Mouse (Mus musculus) liver, embryonic 11.5 days (tissue): ENCODE measurements around the gene Kdm4b. TPM values are rescaled to one million over a fixed set of nuclear protein-coding genes. Genes with fewer than 3 reads are reported as not detected.

ENCODE experiments used
- ATAC-seq: fragments of 200-750 bp; cut with Nextera tagmentation; replicated peaks from 2 replicates; pipeline ENCODE4 v1.8.0; 2017; ENCODE audit warnings: moderate number of reproducible peaks, mild to moderate bottlenecking, moderate TSS enrichment, moderate library complexity; ENCODE audit not compliant: low FRiP score
- DNase-seq: peaks from one replicate; pipeline ENCODE4 v3.0.0-alpha.2; 2017; ENCODE audit warnings: low spot score
- H3K27ac ChIP-seq: fragments of 300-500 bp; sonication (generic); 2 replicates; pipeline ENCODE4 v1.5.1; 2014; ENCODE audit warnings: mild to moderate bottlenecking, low read depth, low read length, control low read depth
- H3K27me3 ChIP-seq: fragments of 300-500 bp; sonication (generic); replicated peaks from 2 replicates; pipeline ENCODE4 v1.6.1; 2014; ENCODE audit warnings: low read length, mixed read lengths; ENCODE audit not compliant: control insufficient read depth, insufficient read depth
- H3K36me3 ChIP-seq: fragments of 300-500 bp; sonication (generic); 2 replicates; pipeline ENCODE4 v1.6.1; 2014; ENCODE audit warnings: mild to moderate bottlenecking, low read length, moderate library complexity, mixed read lengths; ENCODE audit not compliant: control insufficient read depth, insufficient read depth
- H3K4me1 ChIP-seq: fragments of 300-500 bp; sonication (generic); replicated peaks from 2 replicates; pipeline ENCODE4 v1.6.1; 2014; ENCODE audit warnings: low read length, mixed read lengths; ENCODE audit not compliant: control insufficient read depth, insufficient read depth
- H3K4me2 ChIP-seq: fragments of 300-500 bp; sonication (generic); 2 replicates; pipeline ENCODE4 v1.6.1; 2014; ENCODE audit warnings: mild to moderate bottlenecking, control low read depth, moderate library complexity
- H3K4me3 ChIP-seq: fragments of 300-500 bp; sonication (generic); 2 replicates; pipeline ENCODE4 v1.5.1; 2014; ENCODE audit warnings: low read depth, low read length, control low read depth
- H3K9ac ChIP-seq: fragments of 300-500 bp; sonication (generic); 2 replicates; pipeline ENCODE4 v1.6.1; 2014; ENCODE audit warnings: low read depth, low read length, control low read depth
- H3K9me3 ChIP-seq: fragments of 300-500 bp; sonication (generic); 2 replicates; pipeline ENCODE4 v1.6.1; 2016; ENCODE audit warnings: low read length, inconsistent platforms, mixed read lengths; ENCODE audit not compliant: control insufficient read depth
- WGBS: fragments of 180-500 bp; shearing (Covaris S2); extraction: QIAGEN DNeasy Blood & Tissue Kit; methylation state at CpG from one replicate; pipeline ENCODE4 v1.1.7; 2014; 5-methylcytosine and 5-hydroxymethylcytosine counted together
- polyA plus RNA-seq: library from polyadenylated mRNA; unstranded; fragments of >200 nt; fragmentation: Nextera tagmentation; extraction: Ambion mirVana; gene quantifications from 2 replicates; pipeline ENCODE4 v1.2.1, GENCODE M21; 2014

Kdm4b gene
- polyA plus RNA-seq, 1 experiment from 2014 or later: 24.3 TPM

DNA sequence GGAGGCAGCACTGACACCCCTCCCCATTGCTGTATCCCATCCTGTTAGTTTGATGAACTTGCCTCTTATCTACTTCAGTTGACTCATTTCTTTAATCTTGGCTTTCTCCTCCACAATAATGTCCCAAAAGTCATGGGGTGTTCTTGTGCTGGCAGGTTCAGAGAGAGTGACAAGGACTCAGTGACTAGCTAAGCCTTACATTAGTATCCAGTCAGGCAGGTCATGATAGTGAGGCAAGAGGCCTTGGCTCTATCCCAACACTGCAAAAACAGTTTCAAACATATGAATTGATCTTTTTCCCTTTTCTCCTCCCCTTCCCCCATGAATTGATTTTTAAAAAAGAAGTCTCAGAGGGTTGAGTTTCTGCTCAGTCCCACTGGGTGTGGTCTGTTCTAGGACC lies 3.4 kb downstream of the Kdm4b start:
- H3K27ac ChIP-seq: no peak overlapping the region
- H3K4me1 ChIP-seq: peaks cover 39% of the 10 kb centered on the region
- H3K27me3 ChIP-seq: no peaks in the 10 kb centered on the region
- DNase-seq: no peak
- no peaks in the 10 kb centered on the region for H3K36me3 ChIP-seq
- no peaks in the 10 kb centered on the region for H3K9me3 ChIP-seq
- H3K4me3 ChIP-seq: no peak overlapping the region
- no peak for ATAC-seq
- H3K9ac ChIP-seq: no peak overlapping the region
- no peak overlapping the region for H3K4me2 ChIP-seq

DNA sequence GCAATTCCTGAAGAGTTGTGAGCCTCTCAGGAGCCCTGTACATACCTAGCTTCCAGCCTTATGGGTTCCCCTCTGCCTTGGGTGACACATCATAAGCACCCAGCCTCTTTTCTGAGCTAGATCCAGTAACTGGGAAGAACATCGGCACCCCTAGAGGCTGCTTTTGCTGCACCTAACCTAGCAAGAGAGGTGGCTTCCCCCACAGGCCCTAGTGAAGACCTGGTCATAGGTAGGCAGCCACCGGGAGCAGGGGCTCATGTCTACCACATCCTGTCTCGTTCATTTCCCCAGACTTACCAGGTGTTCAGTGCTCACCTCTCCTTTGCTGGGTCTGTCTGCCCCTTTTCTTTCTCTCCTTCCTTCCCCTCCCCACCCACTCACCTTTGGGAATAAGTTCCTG lies 4.5 kb downstream of the Kdm4b start:
- H3K9me3 ChIP-seq: no peaks in the 10 kb centered on the region
- DNase-seq: no peak
- H3K9ac ChIP-seq: no peak overlapping the region
- no peaks in the 10 kb centered on the region for H3K27me3 ChIP-seq
- H3K4me1 ChIP-seq: peaks cover 37% of the 10 kb centered on the region
- 75% methylated on average over 3 of the region's 3 CpGs for WGBS
- H3K4me2 ChIP-seq: no peak overlapping the region
- no peak overlapping the region for H3K27ac ChIP-seq
- H3K4me3 ChIP-seq: no peak overlapping the region
- no peaks in the 10 kb centered on the region for H3K36me3 ChIP-seq
- ATAC-seq: no peak

DNA sequence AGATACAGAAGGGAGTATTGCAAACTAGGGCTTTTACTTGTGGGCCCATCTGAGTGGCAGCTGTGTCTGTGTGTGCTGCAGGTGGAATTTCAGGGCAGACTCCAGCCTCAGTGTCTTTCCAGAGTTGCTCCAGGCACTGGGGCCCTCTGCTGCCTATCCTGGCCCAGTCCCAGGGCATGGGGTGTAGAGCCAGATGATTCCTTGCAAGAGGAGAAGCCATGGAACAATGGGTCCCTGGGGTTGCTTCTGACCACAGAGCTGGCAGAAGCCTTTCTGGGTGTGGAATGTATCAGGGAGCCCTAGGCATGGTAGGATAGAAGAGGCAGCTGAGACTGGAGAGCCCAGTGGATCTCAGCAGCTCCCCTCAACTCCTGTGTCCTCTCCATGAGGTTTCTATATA lies 5.4 kb downstream of the Kdm4b start:
- H3K9me3 ChIP-seq: no peaks in the 10 kb centered on the region
- no peak for ATAC-seq
- H3K36me3 ChIP-seq: no peaks in the 10 kb centered on the region
- DNase-seq: no peak
- H3K27ac ChIP-seq: no peak overlapping the region
- H3K9ac ChIP-seq: no peak overlapping the region
- no peak overlapping the region for H3K4me2 ChIP-seq
- H3K4me3 ChIP-seq: no peak overlapping the region
- peaks cover 37% of the 10 kb centered on the region for H3K4me1 ChIP-seq
- H3K27me3 ChIP-seq: no peaks in the 10 kb centered on the region

DNA sequence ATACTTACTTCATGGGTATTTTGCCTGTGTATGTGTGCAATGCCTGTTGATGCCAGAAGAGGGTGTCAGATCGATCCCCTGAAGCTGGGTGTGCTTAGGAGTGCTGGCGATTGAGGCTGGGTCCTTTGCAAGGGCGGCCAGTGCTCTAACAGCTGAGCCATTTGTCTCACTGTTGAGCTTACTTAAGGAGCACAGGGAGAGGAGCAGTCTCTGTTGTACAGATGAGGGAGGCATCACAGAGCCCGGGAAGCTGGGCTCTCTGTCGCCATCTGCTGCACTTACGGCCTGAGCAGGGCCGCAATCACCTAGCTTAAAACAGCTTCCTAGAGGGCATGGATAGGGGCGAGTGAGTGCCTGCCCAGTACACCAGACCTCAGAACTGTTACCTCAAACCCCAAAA lies 7.1 kb downstream of the Kdm4b start:
- H3K27me3 ChIP-seq: no peaks in the 10 kb centered on the region
- no peaks in the 10 kb centered on the region for H3K9me3 ChIP-seq
- ATAC-seq (no peak), DNase-seq (no peak)
- no peak overlapping the region for H3K4me3 ChIP-seq
- 44% methylated on average over 8 of the region's 8 CpGs for WGBS
- no peak overlapping the region for H3K27ac ChIP-seq
- no peaks in the 10 kb centered on the region for H3K36me3 ChIP-seq
- no peak overlapping the region for H3K4me2 ChIP-seq
- peaks cover 22% of the 10 kb centered on the region for H3K4me1 ChIP-seq
- H3K9ac ChIP-seq: no peak overlapping the region

DNA sequence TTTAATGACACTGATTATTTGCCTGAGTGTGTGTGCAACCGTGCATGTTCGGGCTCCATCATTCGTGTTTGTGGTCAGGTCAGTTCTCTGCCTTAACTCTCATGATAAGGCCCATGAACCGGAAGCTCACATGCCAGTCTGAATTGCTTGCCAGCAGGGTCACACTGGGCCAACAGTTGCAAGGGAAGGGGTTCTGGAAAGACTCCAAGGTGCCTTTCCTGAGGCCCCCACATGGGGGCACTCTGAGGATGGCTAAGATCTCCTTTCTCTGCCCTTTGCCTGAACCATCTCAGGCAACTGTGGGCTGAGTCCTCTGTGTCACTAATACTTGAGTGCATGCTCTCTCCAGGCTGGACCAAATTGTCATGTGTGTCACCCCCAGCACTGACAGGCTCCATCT lies 11.3 kb downstream of the Kdm4b start:
- Histone ChIP-seq H3K4me3 (no peak overlapping the region), H3K27me3 (no peaks in the 10 kb centered on the region), H3K4me2 (no peak overlapping the region), H3K36me3 (no peaks in the 10 kb centered on the region), H3K4me1 (peaks cover 13% of the 10 kb centered on the region), H3K9me3 (no peaks in the 10 kb centered on the region), H3K27ac (no peak overlapping the region), H3K9ac (no peak overlapping the region)
- 45% methylated on average over 4 of the region's 4 CpGs for WGBS
- ATAC-seq (no peak), DNase-seq (no peak)

DNA sequence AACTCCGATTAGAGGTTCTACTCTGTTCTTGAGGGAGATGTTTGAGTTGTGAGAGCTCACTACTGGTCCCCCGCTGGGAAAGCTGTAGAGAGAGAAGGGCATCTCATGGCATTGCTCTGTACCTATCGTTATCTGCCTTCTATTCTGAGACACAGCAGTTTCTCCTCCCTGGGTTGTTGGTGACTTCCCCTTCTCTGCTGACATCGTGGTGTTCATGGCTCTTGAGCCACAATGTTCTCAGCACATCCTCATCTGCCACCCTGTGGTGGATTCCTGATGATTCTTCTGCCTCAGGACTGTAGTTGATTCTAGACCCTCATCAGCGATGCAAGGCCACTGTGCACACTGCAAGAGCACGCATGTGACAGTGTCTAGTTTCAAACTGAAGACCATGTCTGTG lies 11.9 kb downstream of the Kdm4b start:
- 68% methylated on average over 6 of the region's 6 CpGs for WGBS
- no peak overlapping the region for H3K4me2 ChIP-seq
- H3K4me3 ChIP-seq: no peak overlapping the region
- no peak overlapping the region for H3K9ac ChIP-seq
- no peak overlapping the region for H3K27ac ChIP-seq
- H3K9me3 ChIP-seq: no peaks in the 10 kb centered on the region
- H3K36me3 ChIP-seq: no peaks in the 10 kb centered on the region
- H3K27me3 ChIP-seq: no peaks in the 10 kb centered on the region
- DNase-seq (no peak), ATAC-seq (no peak)
- H3K4me1 ChIP-seq: peaks cover 17% of the 10 kb centered on the region

DNA sequence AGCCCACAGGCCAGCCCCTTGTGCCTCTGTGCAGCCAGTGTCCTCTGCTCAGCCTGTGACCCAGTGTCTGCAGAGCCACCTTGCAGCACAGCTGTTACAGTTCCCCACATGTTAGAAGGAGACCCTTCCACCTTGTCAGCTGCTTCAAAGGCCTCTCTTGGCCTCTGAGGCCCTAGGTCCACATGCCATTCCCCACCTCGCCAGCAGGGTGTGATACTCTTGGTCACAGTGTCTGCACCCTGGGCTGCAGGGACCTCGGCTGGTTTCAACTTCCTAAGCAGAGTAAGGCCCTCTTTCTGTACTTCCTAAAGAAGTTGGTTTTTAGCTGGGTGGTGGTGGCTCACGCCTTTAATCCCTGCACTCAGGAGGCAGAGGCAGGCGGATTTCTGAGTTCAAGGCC lies 13.0 kb downstream of the Kdm4b start:
- WGBS: 38% methylated on average over 4 of the region's 4 CpGs
- DNase-seq: no peak
- peaks cover 23% of the 10 kb centered on the region for H3K4me1 ChIP-seq

DNA sequence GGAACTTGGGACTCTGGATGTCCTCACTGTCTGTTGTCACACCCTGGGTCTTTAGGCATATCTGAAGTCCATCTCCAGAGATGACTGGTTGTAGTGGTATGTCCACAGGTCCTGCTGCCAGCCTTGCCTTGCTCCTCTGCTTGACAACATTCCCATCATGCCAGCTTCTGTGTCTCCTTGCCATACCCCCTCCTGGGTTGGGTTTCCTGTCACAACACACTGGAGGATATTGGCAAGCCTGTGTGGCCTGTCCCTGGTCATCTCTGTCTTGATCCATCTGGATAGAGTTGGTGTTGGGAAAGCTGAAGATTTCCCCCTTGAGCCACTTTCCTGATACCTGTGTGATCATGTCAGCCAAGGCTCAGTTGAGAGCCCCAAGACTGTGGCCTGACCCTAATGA lies 14.9 kb downstream of the Kdm4b start:
- H3K27me3 ChIP-seq: no peaks in the 10 kb centered on the region
- no peak overlapping the region for H3K4me3 ChIP-seq
- H3K4me2 ChIP-seq: no peak overlapping the region
- no peak overlapping the region for H3K27ac ChIP-seq
- DNase-seq: no peak
- H3K9ac ChIP-seq: no peak overlapping the region
- no peak for ATAC-seq
- H3K36me3 ChIP-seq: no peaks in the 10 kb centered on the region
- no peaks in the 10 kb centered on the region for H3K9me3 ChIP-seq
- H3K4me1 ChIP-seq: peaks cover 28% of the 10 kb centered on the region

More for the DNA sequence above, 13.0 kb downstream of the Kdm4b start:
- peak; percentile 44; the same call in 1 of the 2 replicates for ATAC-seq
- Histone ChIP-seq H3K9ac (no peak overlapping the region), H3K4me3 (no peak overlapping the region), H3K27ac (no peak overlapping the region), H3K36me3 (no peaks in the 10 kb centered on the region), H3K27me3 (no peaks in the 10 kb centered on the region), H3K9me3 (no peaks in the 10 kb centered on the region), H3K4me2 (no peak overlapping the region)

DNA sequence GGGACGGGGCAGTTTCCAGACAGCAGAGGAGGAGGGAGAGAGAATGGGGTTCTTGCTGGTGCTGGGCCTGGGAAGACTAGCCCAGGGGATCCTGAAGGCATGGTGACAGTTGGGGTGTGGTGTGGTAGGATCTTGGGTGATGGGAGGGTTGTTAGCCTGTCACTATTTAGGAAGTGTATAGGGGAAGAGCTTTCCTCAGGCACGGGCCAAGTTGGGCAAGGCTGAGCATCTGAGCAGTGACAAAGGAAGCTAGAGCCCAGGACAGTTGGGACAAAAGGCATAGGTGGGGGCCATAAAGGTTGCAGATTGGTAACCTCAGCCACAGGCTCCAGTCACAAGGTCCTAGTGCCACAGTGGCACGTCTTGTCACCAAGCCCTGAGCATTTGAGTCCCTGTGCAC lies 17.6 kb downstream of the Kdm4b start:
- H3K9me3 ChIP-seq: no peaks in the 10 kb centered on the region
- WGBS: 68% methylated on average over 3 of the region's 3 CpGs
- H3K4me1 ChIP-seq: peaks cover 47% of the 10 kb centered on the region
- no peak for DNase-seq
- H3K27me3 ChIP-seq: no peaks in the 10 kb centered on the region
- H3K4me2 ChIP-seq: no peak overlapping the region
- H3K9ac ChIP-seq: 0 out of 2 replicates have a peak overlapping the region, but pooled peaks have one; percentile 0
- H3K4me3 ChIP-seq: no peak overlapping the region
- H3K36me3 ChIP-seq: no peaks in the 10 kb centered on the region
- H3K27ac ChIP-seq: 0 out of 2 replicates have a peak overlapping the region, but pooled peaks have one; percentile 35
- ATAC-seq: no peak
